Mouse (Mus musculus): Measurements from ENCODE around the gene Olfr1368.

Olfr1368 gene

GRCm38 (mm10) chr13:21145767-21146166, at the start of gene Olfr1368:
TSS of gene Olfr1368 (minus strand) at chr13:21145867.
- 81% methylated on average over 4 of the region's 4 CpGs for WGBS

- 88% methylated on average over 4 of the region's 4 CpGs for WGBS
These were observed 39.9 kb upstream of the Olfr1368 start for GRCm38 (mm10) chr13:21185521-21185920.

- WGBS: 93% methylated on average over 7 of the region's 7 CpGs
These were observed 38.0 kb upstream of the Olfr1368 start for GRCm38 (mm10) chr13:21183661-21184060.

GRCm38 (mm10) chr13:21183066-21183465, 37.4 kb upstream of the Olfr1368 start:
- 93% methylated on average over 6 of the region's 6 CpGs for WGBS

- WGBS: 67% methylated on average over 7 of the region's 7 CpGs
These were observed 36.3 kb upstream of the Olfr1368 start for GRCm38 (mm10) chr13:21181996-21182395.

GRCm38 (mm10) chr13:21180551-21181530, 35.2 kb upstream of the Olfr1368 start:
- under 1% methylated on average over 71 of the region's 71 CpGs for WGBS

- under 1% methylated on average over 72 of the region's 80 CpGs for WGBS
These were observed 34.3 kb upstream of the Olfr1368 start for GRCm38 (mm10) chr13:21179724-21180550.

GRCm38 (mm10) chr13:21179367-21179723, 33.7 kb upstream of the Olfr1368 start, which contains the start of gene Trim27:
TSS of gene Trim27 (plus strand) at chr13:21179445.
- WGBS: 0% methylated on average over 15 of the region's 15 CpGs

- 94% methylated on average over 5 of the region's 5 CpGs for WGBS
These were observed 32.7 kb upstream of the Olfr1368 start for GRCm38 (mm10) chr13:21178364-21178763.

GRCm38 (mm10) chr13:21177657-21178056, 32.0 kb upstream of the Olfr1368 start:
- WGBS: 72% methylated on average over 5 of the region's 5 CpGs

- WGBS: 69% methylated on average over 11 of the region's 11 CpGs
These were observed 31.1 kb upstream of the Olfr1368 start for GRCm38 (mm10) chr13:21176733-21177132.

GRCm38 (mm10) chr13:21173072-21173471, 27.4 kb upstream of the Olfr1368 start:
- WGBS: under 1% methylated on average over 11 of the region's 11 CpGs

- 1% methylated on average over 16 of the region's 16 CpGs for WGBS
These were observed 26.8 kb upstream of the Olfr1368 start for GRCm38 (mm10) chr13:21172241-21173027.

GRCm38 (mm10) chr13:21171600-21172150, 26.0 kb upstream of the Olfr1368 start:
- under 1% methylated on average over 12 of the region's 12 CpGs for WGBS

- 14% methylated on average over 15 of the region's 15 CpGs for WGBS
These were observed 25.5 kb upstream of the Olfr1368 start for GRCm38 (mm10) chr13:21171156-21171530.

- WGBS: 57% methylated on average over 17 of the region's 17 CpGs
These were observed 24.9 kb upstream of the Olfr1368 start for GRCm38 (mm10) chr13:21170431-21171155.

- 2% methylated on average over 39 of the region's 39 CpGs for WGBS
These were observed 24.2 kb upstream of the Olfr1368 start for GRCm38 (mm10) chr13:21169657-21170430.

- 1% methylated on average over 14 of the region's 14 CpGs for WGBS
These were observed 23.5 kb upstream of the Olfr1368 start for GRCm38 (mm10) chr13:21169121-21169656.

GRCm38 (mm10) chr13:21168371-21169011, 22.8 kb upstream of the Olfr1368 start:
- under 1% methylated on average over 16 of the region's 16 CpGs for WGBS
